Mouse (Mus musculus) myocyte (in vitro differentiated cells): ENCODE measurements around the gene Akr1c6. TPM values are rescaled to one million over a fixed set of nuclear protein-coding genes. Genes with fewer than 3 reads are reported as not detected.

ENCODE experiments used
- H3K27me3 ChIP-seq: one replicate; pipeline ENCODE4 v1.6.1; 2011; ENCODE audit not compliant: control insufficient read depth, insufficient read depth, insufficient read length
- H3K36me3 ChIP-seq: one replicate; pipeline ENCODE4 v1.6.1; 2011; ENCODE audit not compliant: control insufficient read depth, insufficient read depth
- H3K4me2 ChIP-seq: one replicate; pipeline ENCODE4 v1.6.1; 2011; ENCODE audit warnings: low read depth, control low read depth
- H3K4me3 ChIP-seq: one replicate; pipeline ENCODE4 v1.5.1; 2011; ENCODE audit warnings: mild to moderate bottlenecking, control low read depth, moderate library complexity
- H3K79me2 ChIP-seq: one replicate; pipeline ENCODE4 v1.6.1; 2011; ENCODE audit not compliant: control insufficient read depth, insufficient read depth
- H3ac ChIP-seq: one replicate; pipeline ENCODE4 v1.6.1; 2011; ENCODE audit not compliant: control insufficient read depth, insufficient read length
- CEBPB ChIP-seq: IDR thresholded peaks from 2 replicates; pipeline ENCODE4 v1.6.1; 2011; ENCODE audit warnings: mild to moderate bottlenecking, moderate library complexity; ENCODE audit not compliant: poor library complexity, insufficient read depth, severe bottlenecking
- E2F4 ChIP-seq: IDR thresholded peaks from one replicate; pipeline ENCODE4 v1.6.1; 2011; ENCODE audit warnings: mild to moderate bottlenecking, control low read depth, moderate library complexity; ENCODE audit not compliant: insufficient read depth
- MAX ChIP-seq: IDR thresholded peaks from one replicate; pipeline ENCODE4 v1.6.1; 2011; ENCODE audit warnings: low read depth, mild to moderate bottlenecking, control low read depth
- MYOD1 ChIP-seq, 3 experiments: IDR thresholded peaks; one replicate each; pipeline ENCODE4 v1.6.1; 2011; ENCODE audit warnings: control low read depth in 2 of 3, low read depth in 2 of 3, mild to moderate bottlenecking in 2 of 3, moderate library complexity in 1 of 3; ENCODE audit not compliant: insufficient read length in 2 of 3, control insufficient read depth in 1 of 3
- MYOG ChIP-seq, 3 experiments: IDR thresholded peaks; one replicate each; pipeline ENCODE4 v1.6.1; 2011; ENCODE audit warnings: control low read depth in 2 of 3, low read depth in 2 of 3, mild to moderate bottlenecking in 2 of 3; ENCODE audit not compliant: insufficient read length in 2 of 3, control insufficient read depth in 1 of 3, insufficient read depth in 1 of 3
- POLR2A ChIP-seq: IDR thresholded peaks from one replicate; pipeline ENCODE4 v1.6.1; 2011; ENCODE audit warnings: low read depth, mild to moderate bottlenecking, control low read depth, moderate library complexity; ENCODE audit not compliant: insufficient read length
- POLR2AphosphoS2 ChIP-seq: IDR thresholded peaks from one replicate; pipeline ENCODE4 v1.6.1; 2011; ENCODE audit warnings: low read depth, control low read depth; ENCODE audit not compliant: insufficient read length
- REST ChIP-seq: IDR thresholded peaks from one replicate; pipeline ENCODE4 v1.6.1; 2011; ENCODE audit warnings: mild to moderate bottlenecking, control low read depth, moderate library complexity; ENCODE audit not compliant: insufficient read depth, insufficient read length
- SRF ChIP-seq: IDR thresholded peaks from one replicate; pipeline ENCODE4 v1.6.1; 2011; ENCODE audit warnings: low read depth; ENCODE audit not compliant: control insufficient read depth, insufficient read length
- TCF12 ChIP-seq: IDR thresholded peaks from one replicate; pipeline ENCODE4 v1.6.1; 2011; ENCODE audit warnings: mild to moderate bottlenecking, control low read depth; ENCODE audit not compliant: poor library complexity, insufficient read depth, severe bottlenecking
- TCF3 ChIP-seq: IDR thresholded peaks from one replicate; pipeline ENCODE4 v1.6.1; 2011; ENCODE audit warnings: low read depth, control low read depth; ENCODE audit not compliant: insufficient read length
- USF1 ChIP-seq: IDR thresholded peaks from one replicate; pipeline ENCODE4 v1.6.1; 2011; ENCODE audit warnings: low read depth, mild to moderate bottlenecking, control low read depth, moderate library complexity
- polyA plus RNA-seq: library from polyadenylated mRNA; unstranded; fragments of >200 nt; fragmentation: generic; extraction: Trizol; gene quantifications from one replicate; pipeline ENCODE4 v1.2.1, GENCODE M21; 2012; ENCODE audit warnings: missing spikeins

Akr1c6 gene
- polyA plus RNA-seq, 1 experiment: not detected

DNA sequence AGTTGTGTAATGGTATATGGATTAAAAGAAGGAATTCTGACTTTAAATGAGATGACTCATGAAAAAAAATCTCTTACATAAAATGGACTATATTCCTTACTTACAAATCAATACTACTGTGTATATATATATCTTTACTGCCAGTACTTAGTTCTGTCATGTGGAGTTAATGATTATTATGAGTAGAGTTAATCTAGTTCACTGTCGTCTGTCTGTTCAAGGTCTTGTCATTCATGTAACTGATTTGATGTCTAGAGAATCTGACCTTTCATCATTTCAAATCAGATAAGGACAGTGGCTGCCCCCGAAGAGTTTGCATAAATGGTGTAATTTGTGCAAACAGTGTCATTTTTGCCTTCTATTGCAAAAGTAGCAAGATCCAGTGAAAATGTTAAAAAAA lies 5.1 kb upstream of the Akr1c6 start:
- H3K36me3 ChIP-seq: no peaks in the 10 kb centered on the region
- no peak overlapping the region for H3K4me3 ChIP-seq
- TF ChIP-seq SRF: no peak
- TF ChIP-seq MYOG (IDR thresholded peaks at IDR 0.05; ENCODE audit: control insufficient read depth in 1 of 3, insufficient read depth in 1 of 3, insufficient read length in 2 of 3, low read depth in 2 of 3): no peak
- no peak for TF ChIP-seq POLR2AphosphoS2
- no peak for TF ChIP-seq REST
- no peak for TF ChIP-seq E2F4
- TF ChIP-seq TCF3: no peak
- no peak for TF ChIP-seq CEBPB
- no peak for TF ChIP-seq TCF12
- TF ChIP-seq MYOD1 (IDR thresholded peaks at IDR 0.05; ENCODE audit: control insufficient read depth in 1 of 3, insufficient read length in 2 of 3, low read depth in 2 of 3): no peak
- TF ChIP-seq MAX: no peak
- no peak for TF ChIP-seq USF1
- TF ChIP-seq POLR2A: no peak
- no peaks in the 10 kb centered on the region for H3K79me2 ChIP-seq
- H3ac ChIP-seq: no peak overlapping the region
- no peak overlapping the region for H3K4me2 ChIP-seq
- H3K27me3 ChIP-seq: no peaks in the 10 kb centered on the region

DNA sequence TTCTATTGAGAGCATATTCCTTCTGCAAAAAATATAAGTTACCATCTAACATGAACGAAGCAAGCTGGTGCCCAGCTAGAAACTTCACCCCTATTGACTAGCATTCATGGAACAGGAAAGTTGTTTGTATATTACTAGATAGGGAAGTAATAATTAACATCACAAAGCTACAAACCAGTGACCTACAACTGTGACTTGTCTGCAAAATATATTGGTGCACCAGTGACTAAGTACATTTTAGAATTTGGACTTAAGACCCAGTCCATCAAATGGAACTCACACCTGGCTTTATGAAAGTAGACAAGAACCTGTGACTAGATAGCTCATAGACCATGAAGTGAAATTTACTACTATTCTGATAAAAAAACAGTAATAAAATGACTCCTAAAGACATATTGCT lies 3.0 kb upstream of the Akr1c6 start:
- no peak overlapping the region for H3K4me2 ChIP-seq
- no peak overlapping the region for H3ac ChIP-seq
- no peak overlapping the region for H3K4me3 ChIP-seq
- H3K79me2 ChIP-seq: no peaks in the 10 kb centered on the region
- TF ChIP-seq TCF12 (no peak), MYOG (IDR thresholded peaks at IDR 0.05; ENCODE audit: control insufficient read depth in 1 of 3, insufficient read depth in 1 of 3, insufficient read length in 2 of 3, low read depth in 2 of 3) (no peak), E2F4 (no peak), SRF (no peak), TCF3 (no peak), CEBPB (no peak), MYOD1 (IDR thresholded peaks at IDR 0.05; ENCODE audit: control insufficient read depth in 1 of 3, insufficient read length in 2 of 3, low read depth in 2 of 3) (no peak), POLR2AphosphoS2 (no peak), REST (no peak), MAX (no peak)
- no peaks in the 10 kb centered on the region for H3K27me3 ChIP-seq
- H3K36me3 ChIP-seq: no peaks in the 10 kb centered on the region

- H3ac ChIP-seq: no peak overlapping the region
- H3K36me3 ChIP-seq: no peaks in the 10 kb centered on the region
- no peak overlapping the region for H3K4me3 ChIP-seq
- no peaks in the 10 kb centered on the region for H3K79me2 ChIP-seq
- no peak overlapping the region for H3K4me2 ChIP-seq
- H3K27me3 ChIP-seq: no peaks in the 10 kb centered on the region
- no peak for TF ChIP-seq POLR2AphosphoS2
- no peak for TF ChIP-seq REST
- no peak for TF ChIP-seq CEBPB
- TF ChIP-seq SRF: no peak
- TF ChIP-seq USF1: no peak
- no peak for TF ChIP-seq TCF3
- no peak for TF ChIP-seq POLR2A
Observed at GRCm38 (mm10) chr13:4465641-4466040, 31.5 kb downstream of the Akr1c6 start.

GRCm38 (mm10) chr13:4467896-4468295 lies 33.8 kb downstream of the Akr1c6 start:
- no peak overlapping the region for H3K4me3 ChIP-seq

More at GRCm38 (mm10) chr13:4467896-4468295, 33.8 kb downstream of the Akr1c6 start:
- no peak overlapping the region for H3ac ChIP-seq
- no peak overlapping the region for H3K4me2 ChIP-seq
- H3K27me3 ChIP-seq: no peaks in the 10 kb centered on the region
- H3K79me2 ChIP-seq: no peaks in the 10 kb centered on the region
- no peaks in the 10 kb centered on the region for H3K36me3 ChIP-seq
- no peak for TF ChIP-seq USF1
- no peak for TF ChIP-seq POLR2A
- no peak for TF ChIP-seq E2F4
- no peak for TF ChIP-seq REST

Other genes with a start within 250 kb of the Akr1c6 start
- 12.2 TPM for gene Akr1c13, start 243.2 kb upstream of the Akr1c6 start, polyA plus RNA-seq
- not detected for gene Akr1c19, start 205.6 kb upstream of the Akr1c6 start, polyA plus RNA-seq
- gene Akr1c12, start 154.9 kb upstream of the Akr1c6 start, polyA plus RNA-seq: 2.1 TPM
- not detected for gene Akr1c20, start 89.0 kb downstream of the Akr1c6 start, polyA plus RNA-seq
- gene Akr1c21, start 139.8 kb downstream of the Akr1c6 start, polyA plus RNA-seq: not detected
- 11.4 TPM for gene Akr1e1, start 174.9 kb downstream of the Akr1c6 start, polyA plus RNA-seq